Mouse (Mus musculus): ENCODE measurements around the gene Wdr31. TPM values are rescaled to one million over a fixed set of nuclear protein-coding genes. Genes with fewer than 3 reads are reported as not detected.

Wdr31 gene
- 10.1 and 12.6 TPM in 2 replicates for polyA plus RNA-seq (2016; fragmentation: Nextera tagmentation; extraction: Ambion mirVana)

GRCm38 (mm10) chr4:62470598-62471051, at the start of gene Wdr31:
TSS of gene Wdr31 (minus strand) at chr4:62470896.
- WGBS = under 1% methylated on average over 30 of the region's 30 CpGs
- Histone ChIP-seq H3K4me1 (peaks cover 8% of the 10 kb centered on the region), H3K27me3 (ENCODE audit: low read depth, poor library complexity, severe bottlenecking) (no peaks in the 10 kb centered on the region; the same call in 1 of the 2 replicates), H3K4me3 (peak within 1 kb of the TSS; percentile 67), H3K27ac (replicated peaks) (peak within 1 kb of the TSS; percentile 82), H3K36me3 (peaks cover 6% of the 10 kb centered on the region), H3K9me3 (replicated peaks) (no peaks in the 10 kb centered on the region)
- peak; percentile 84 for DNase-seq (ENCODE audit: low spot score)

GRCm38 (mm10) chr4:62519849-62520233, 49.1 kb upstream of the Wdr31 start, which contains the start of gene Alad:
TSS of gene Alad (minus strand) at chr4:62519918.
- H3K4me1 ChIP-seq = peaks cover 59% of the 10 kb centered on the region
- no peaks in the 10 kb centered on the region for H3K27me3 ChIP-seq (ENCODE audit: low read depth, poor library complexity, severe bottlenecking)
- H3K4me3 ChIP-seq = peak within 1 kb of the TSS; percentile 82
- no peaks in the 10 kb centered on the region for H3K9me3 ChIP-seq (replicated peaks)
- H3K27ac ChIP-seq (replicated peaks) = peak within 1 kb of the TSS; percentile 91
- peaks cover 24% of the 10 kb centered on the region for H3K36me3 ChIP-seq
- WGBS = under 1% methylated on average over 37 of the region's 37 CpGs
- DNase-seq (ENCODE audit: low spot score) = peak; percentile 90

DNA sequence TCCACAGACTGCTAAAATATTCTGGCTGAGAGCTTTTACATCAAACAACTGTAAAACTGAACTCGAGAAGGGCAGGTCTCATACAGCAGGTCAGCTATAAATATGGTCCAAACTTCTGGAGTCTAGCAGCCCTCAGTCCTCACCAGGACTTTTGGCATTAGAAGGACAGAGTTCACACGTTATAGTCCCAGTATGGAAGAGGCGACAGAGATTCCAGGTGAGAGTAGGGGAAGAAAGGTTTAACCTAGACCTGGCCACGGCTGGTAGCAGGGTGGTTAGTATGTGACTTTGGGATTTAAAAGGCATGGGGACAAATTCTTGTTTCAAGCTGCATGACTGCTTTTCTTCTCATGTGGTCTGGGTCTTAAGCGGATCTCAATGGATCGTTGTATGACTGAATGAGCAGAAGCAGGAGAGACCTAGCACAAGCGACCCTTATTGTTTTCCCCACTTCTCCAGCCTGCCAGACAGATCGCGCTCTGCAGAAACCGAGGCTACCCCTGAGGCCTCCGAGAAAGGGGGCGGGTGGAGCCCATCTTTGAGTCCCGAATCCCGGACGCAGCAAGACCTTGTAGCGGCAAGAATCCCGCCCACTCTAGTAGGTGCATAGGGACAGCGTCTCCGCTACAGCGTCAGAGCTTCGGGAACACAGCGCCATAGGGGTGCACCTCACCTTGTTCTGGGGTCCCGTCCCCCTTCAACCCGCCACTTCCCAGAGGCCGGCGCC, 48.6 kb upstream of the Wdr31 start:
- Histone ChIP-seq H3K27me3 (ENCODE audit: low read depth, poor library complexity, severe bottlenecking) (no peaks in the 10 kb centered on the region), H3K4me1 (peaks cover 55% of the 10 kb centered on the region), H3K9me3 (replicated peaks) (no peaks in the 10 kb centered on the region), H3K27ac (replicated peaks) (peak overlapping the region; percentile 91), H3K36me3 (peaks cover 24% of the 10 kb centered on the region), H3K4me3 (peak overlapping the region; percentile 82)
- 2% methylated on average over 26 of the region's 26 CpGs for WGBS
- no peak for DNase-seq (ENCODE audit: low spot score)

GRCm38 (mm10) chr4:62518416-62519121, 47.9 kb upstream of the Wdr31 start:
- no peaks in the 10 kb centered on the region for H3K9me3 ChIP-seq (replicated peaks)
- peak overlapping the region; percentile 91 for H3K27ac ChIP-seq (replicated peaks)
- peaks cover 48% of the 10 kb centered on the region for H3K4me1 ChIP-seq
- H3K36me3 ChIP-seq = peaks cover 26% of the 10 kb centered on the region
- DNase-seq (ENCODE audit: low spot score) = no peak
- 59% methylated on average over 13 of the region's 13 CpGs for WGBS
- no peaks in the 10 kb centered on the region for H3K27me3 ChIP-seq (ENCODE audit: low read depth, poor library complexity, severe bottlenecking)
- H3K4me3 ChIP-seq = peak overlapping the region; percentile 82

GRCm38 (mm10) chr4:62517538-62518415, 47.1 kb upstream of the Wdr31 start:
- peaks cover 44% of the 10 kb centered on the region for H3K4me1 ChIP-seq
- peaks cover 26% of the 10 kb centered on the region for H3K36me3 ChIP-seq
- DNase-seq (ENCODE audit: low spot score) = no peak
- no peaks in the 10 kb centered on the region for H3K27me3 ChIP-seq (ENCODE audit: low read depth, poor library complexity, severe bottlenecking)
- peak overlapping the region; percentile 82; the same call in 1 of the 2 replicates for H3K4me3 ChIP-seq
- no peak overlapping the region for H3K27ac ChIP-seq (replicated peaks)
- WGBS = 86% methylated on average over 10 of the region's 10 CpGs
- no peaks in the 10 kb centered on the region for H3K9me3 ChIP-seq (replicated peaks)

- DNase-seq (ENCODE audit: low spot score) = no peak
- H3K4me3 ChIP-seq = no peak overlapping the region
- H3K27me3 ChIP-seq (ENCODE audit: low read depth, poor library complexity, severe bottlenecking) = no peaks in the 10 kb centered on the region
- peaks cover 44% of the 10 kb centered on the region for H3K4me1 ChIP-seq
- no peaks in the 10 kb centered on the region for H3K9me3 ChIP-seq (replicated peaks)
- WGBS = 96% methylated on average over 8 of the region's 8 CpGs
- peaks cover 26% of the 10 kb centered on the region for H3K36me3 ChIP-seq
- no peak overlapping the region for H3K27ac ChIP-seq (replicated peaks)
Observed at GRCm38 (mm10) chr4:62517046-62517445, 46.4 kb upstream of the Wdr31 start.

GRCm38 (mm10) chr4:62516579-62516978, 45.9 kb upstream of the Wdr31 start:
- no peaks in the 10 kb centered on the region for H3K9me3 ChIP-seq (replicated peaks)
- H3K4me3 ChIP-seq = peak overlapping the region; percentile 36; the same call in 1 of the 2 replicates
- peaks cover 44% of the 10 kb centered on the region for H3K4me1 ChIP-seq
- H3K27ac ChIP-seq (replicated peaks) = peak overlapping the region; percentile 59
- peaks cover 26% of the 10 kb centered on the region for H3K36me3 ChIP-seq
- 86% methylated on average over 1 of the region's 1 CpGs for WGBS
- DNase-seq (ENCODE audit: low spot score) = no peak
- no peaks in the 10 kb centered on the region for H3K27me3 ChIP-seq (ENCODE audit: low read depth, poor library complexity, severe bottlenecking)

DNA sequence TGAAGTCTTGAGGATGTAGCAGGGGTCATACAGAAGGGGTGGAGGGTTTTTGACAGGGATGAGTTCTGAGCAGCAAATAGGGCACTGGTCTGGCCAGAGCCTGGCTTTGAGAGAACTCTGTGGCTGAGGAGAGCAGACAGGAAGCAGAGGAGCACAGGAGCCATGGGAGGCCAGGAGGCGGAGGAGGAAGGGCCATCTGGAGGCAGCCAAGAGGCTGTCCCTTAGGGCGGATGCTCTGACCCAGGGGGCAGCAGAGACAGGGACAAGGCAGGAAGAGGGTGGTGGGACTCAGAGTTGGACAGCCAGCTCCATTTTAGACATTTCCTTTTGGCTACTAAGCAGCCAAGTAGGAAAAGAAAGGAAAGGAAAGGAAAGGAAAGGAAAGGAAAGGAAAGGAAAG, 45.4 kb upstream of the Wdr31 start:
- DNase-seq (ENCODE audit: low spot score) = no peak
- no peaks in the 10 kb centered on the region for H3K9me3 ChIP-seq (replicated peaks)
- 49% methylated on average over 2 of the region's 2 CpGs for WGBS
- peaks cover 31% of the 10 kb centered on the region for H3K36me3 ChIP-seq
- peak overlapping the region; percentile 59 for H3K27ac ChIP-seq (replicated peaks)
- no peaks in the 10 kb centered on the region for H3K27me3 ChIP-seq (ENCODE audit: low read depth, poor library complexity, severe bottlenecking)
- peak overlapping the region; percentile 36 for H3K4me3 ChIP-seq
- peaks cover 44% of the 10 kb centered on the region for H3K4me1 ChIP-seq

- DNase-seq (ENCODE audit: low spot score) = no peak
- H3K27me3 ChIP-seq (ENCODE audit: low read depth, poor library complexity, severe bottlenecking) = no peaks in the 10 kb centered on the region
- H3K9me3 ChIP-seq (replicated peaks) = no peaks in the 10 kb centered on the region
- H3K4me1 ChIP-seq = peaks cover 39% of the 10 kb centered on the region
- peak overlapping the region; percentile 59 for H3K27ac ChIP-seq (replicated peaks)
- 89% methylated on average over 3 of the region's 3 CpGs for WGBS
- peak overlapping the region; percentile 36; the same call in 1 of the 2 replicates for H3K4me3 ChIP-seq
- peaks cover 37% of the 10 kb centered on the region for H3K36me3 ChIP-seq
Observed at GRCm38 (mm10) chr4:62515490-62515889, 44.8 kb upstream of the Wdr31 start.

GRCm38 (mm10) chr4:62514995-62515394, 44.3 kb upstream of the Wdr31 start:
- Histone ChIP-seq H3K4me1 (peaks cover 34% of the 10 kb centered on the region), H3K9me3 (replicated peaks) (no peaks in the 10 kb centered on the region), H3K27me3 (ENCODE audit: low read depth, poor library complexity, severe bottlenecking) (no peaks in the 10 kb centered on the region), H3K4me3 (0 out of 2 replicates have a peak overlapping the region, but pooled peaks have one; percentile 36), H3K27ac (replicated peaks) (no peak overlapping the region), H3K36me3 (peaks cover 42% of the 10 kb centered on the region)
- DNase-seq (ENCODE audit: low spot score) = no peak
- WGBS = 93% methylated on average over 7 of the region's 7 CpGs

DNA sequence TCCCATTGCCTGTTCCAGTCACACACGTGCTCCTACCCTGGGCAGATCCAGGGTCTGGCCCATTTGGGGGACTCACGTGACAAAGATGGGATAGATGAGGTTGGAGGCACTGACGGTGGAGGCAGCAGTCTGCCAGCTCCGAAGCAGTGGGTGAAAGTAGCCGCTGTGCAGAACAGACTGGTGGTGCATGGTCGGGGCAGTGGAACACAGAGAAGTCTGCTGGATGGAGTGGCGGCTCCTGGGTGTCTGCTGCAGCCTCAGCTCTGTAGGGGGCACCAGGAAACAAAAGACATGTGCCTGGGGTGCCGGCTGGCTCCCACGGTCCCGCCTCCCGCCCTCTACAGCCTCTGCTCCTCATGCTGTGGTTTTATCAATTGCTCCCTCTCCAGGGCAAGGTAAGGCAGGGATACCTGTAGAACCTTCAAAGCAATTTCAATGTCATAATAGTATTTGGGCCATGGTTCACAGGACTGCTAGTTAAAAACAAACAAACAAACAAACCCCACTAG, 43.4 kb upstream of the Wdr31 start:
- DNase-seq (ENCODE audit: low spot score) = no peak
- no peaks in the 10 kb centered on the region for H3K9me3 ChIP-seq (replicated peaks)
- peaks cover 29% of the 10 kb centered on the region for H3K4me1 ChIP-seq
- H3K27me3 ChIP-seq (ENCODE audit: low read depth, poor library complexity, severe bottlenecking) = no peaks in the 10 kb centered on the region
- peaks cover 51% of the 10 kb centered on the region for H3K36me3 ChIP-seq
- WGBS = 48% methylated on average over 11 of the region's 11 CpGs
- H3K27ac ChIP-seq (replicated peaks) = no peak overlapping the region
- no peak overlapping the region for H3K4me3 ChIP-seq

DNA sequence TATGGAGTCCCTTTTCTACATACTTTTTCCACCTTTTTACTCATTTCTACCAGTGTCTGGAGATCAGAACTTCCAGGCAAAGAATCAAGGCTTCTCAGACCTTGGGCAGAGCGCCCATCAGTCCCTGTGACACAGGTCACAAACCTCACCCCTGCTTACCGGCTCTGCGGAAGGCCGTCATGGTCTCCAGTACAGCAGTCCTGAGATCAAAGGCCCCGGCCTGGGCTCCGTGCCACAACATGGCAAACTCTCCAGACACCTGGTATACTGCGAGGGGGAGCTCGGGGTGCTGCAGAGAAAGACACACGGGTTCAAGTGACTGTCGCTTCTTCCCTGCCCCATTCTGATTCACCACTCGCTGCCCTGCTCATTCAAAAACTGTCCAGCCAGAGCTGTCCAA, 39.2 kb upstream of the Wdr31 start:
- WGBS = 95% methylated on average over 11 of the region's 11 CpGs

More for the DNA sequence above, 39.2 kb upstream of the Wdr31 start:
- no peak for DNase-seq (ENCODE audit: low spot score)
- Histone ChIP-seq H3K4me1 (no peaks in the 10 kb centered on the region), H3K9me3 (replicated peaks) (no peaks in the 10 kb centered on the region), H3K27ac (replicated peaks) (no peak overlapping the region), H3K27me3 (ENCODE audit: low read depth, poor library complexity, severe bottlenecking) (no peaks in the 10 kb centered on the region), H3K36me3 (peaks cover 70% of the 10 kb centered on the region), H3K4me3 (no peak overlapping the region)

Data from midbrain, embryonic 10.5 days (tissue).